Mouse (Mus musculus) thymus, postnatal 25 days (tissue): Measurements from ENCODE around the gene Grip1.

Experiments
- DNase-seq: peaks from one replicate; pipeline ENCODE4 v3.0.0; 2022

The Grip1 gene

DNA sequence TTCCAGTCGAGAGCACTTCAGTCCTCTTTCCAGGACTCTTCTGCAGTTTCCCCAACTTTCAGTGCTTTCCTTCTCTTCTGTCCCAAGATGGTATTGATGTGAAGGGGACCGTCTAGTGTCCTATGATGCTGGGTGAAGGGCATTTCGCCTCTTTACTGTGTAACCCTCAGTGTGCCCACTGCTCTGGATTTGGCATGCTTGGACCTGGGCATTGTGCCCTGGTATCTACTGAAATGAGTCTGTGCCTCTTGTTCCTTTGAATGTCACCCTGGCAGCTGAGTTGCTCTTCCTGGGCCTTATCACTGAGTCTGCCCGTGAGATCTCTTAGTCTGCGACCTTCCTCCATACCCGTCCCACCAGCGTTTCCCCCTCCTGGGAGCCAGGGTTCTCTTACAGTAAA, 9.7 kb downstream of the Grip1 start:
- no peak for DNase-seq

GRCm38 (mm10) chr10:119463793-119464192, 10.2 kb downstream of the Grip1 start:
- DNase-seq = no peak

DNA sequence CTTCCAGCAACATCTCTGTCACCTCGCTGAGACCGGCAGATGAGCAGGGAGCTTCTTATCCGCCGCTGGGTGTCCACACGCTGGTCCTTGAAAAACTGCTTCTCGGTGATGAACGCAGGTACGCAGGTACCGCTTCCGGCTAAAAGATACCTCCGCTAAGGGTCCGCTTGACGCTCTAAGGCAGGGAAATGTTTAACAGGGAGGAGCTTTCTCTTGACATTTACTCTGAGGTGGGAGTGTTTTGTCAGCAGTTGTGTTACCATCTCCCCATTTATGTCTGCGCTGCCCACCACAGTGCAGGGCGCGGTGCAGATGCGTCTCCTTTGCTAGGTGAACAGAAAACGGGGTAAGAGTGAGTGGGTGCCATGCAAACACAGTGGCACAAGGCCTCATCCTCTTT, 14.3 kb downstream of the Grip1 start:
- DNase-seq = no peak

DNA sequence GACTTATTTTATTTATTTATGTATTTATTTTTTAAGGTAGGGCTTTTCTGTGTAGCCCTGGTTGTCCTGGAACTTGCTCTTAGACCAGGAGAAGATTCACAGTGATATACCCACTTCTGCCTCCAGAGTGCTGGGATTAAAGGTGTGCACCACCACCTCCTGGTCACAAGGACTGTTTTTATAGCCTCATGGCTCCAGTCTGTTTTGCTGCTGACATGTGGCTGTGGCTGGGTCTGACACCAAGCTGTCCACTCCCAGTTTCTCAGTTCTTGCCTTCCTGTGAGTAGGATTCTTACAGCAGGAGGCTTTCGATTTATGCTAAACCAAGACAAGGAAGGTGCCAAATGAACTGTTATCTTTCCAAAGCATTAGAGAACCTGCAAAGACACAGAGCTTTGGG, 16.5 kb downstream of the Grip1 start:
- no peak for DNase-seq

- DNase-seq = no peak
Observed at GRCm38 (mm10) chr10:119475166-119475565, 21.5 kb downstream of the Grip1 start.

DNA sequence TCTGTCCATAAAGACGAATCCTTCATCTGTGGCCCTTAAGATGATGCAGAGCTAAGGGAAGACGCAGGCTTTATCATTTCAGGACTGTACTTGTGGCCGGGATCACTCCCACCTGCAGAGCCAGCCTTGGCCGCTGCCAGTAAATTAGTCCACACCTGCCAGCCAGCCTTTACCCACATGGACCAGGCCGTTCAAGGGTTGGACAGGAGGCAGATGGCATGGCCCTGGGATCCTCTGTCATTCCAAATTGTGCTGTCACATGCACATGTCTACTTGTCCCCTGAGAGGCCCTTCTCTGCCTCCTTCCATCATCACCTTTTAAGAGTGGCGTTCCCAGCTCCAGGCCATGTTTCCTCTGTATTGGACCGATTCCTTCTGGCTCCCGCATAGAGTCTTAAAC, 24.0 kb downstream of the Grip1 start:
- no peak for DNase-seq

DNA sequence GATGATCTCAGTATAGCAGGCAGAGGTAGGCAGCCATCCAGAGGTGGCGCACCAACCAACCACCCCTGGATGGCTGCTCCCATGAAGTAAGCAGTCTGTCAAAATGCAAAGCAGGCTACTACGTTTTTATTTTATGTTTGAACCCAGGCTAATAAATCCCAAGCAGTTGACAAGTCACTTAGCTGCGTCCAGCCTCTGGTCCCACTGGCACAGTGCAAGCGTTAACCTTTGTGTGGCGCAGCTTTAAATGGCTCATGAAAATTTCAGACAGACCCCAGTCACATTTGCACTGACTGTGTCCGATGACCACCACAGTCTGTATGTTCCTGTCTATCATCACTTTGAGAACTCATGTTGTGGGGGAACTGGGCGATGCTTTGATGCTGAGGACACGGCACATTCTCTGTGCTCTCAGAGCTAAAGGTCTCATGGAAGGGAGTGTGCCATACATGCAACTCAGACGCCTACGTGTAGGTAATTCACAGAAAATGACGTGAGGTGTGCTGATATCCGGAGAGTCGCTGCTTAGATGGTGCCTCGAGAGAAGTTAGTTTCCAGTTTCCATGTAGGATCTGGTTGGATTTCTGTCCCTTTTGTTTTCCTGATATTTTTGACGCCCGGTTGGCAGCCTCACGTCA, 29.6 kb downstream of the Grip1 start:
- no peak for DNase-seq

GRCm38 (mm10) chr10:119483766-119484165, 30.1 kb downstream of the Grip1 start:
- DNase-seq = no peak

GRCm38 (mm10) chr10:119486936-119487335, 33.3 kb downstream of the Grip1 start:
- DNase-seq = no peak

DNA sequence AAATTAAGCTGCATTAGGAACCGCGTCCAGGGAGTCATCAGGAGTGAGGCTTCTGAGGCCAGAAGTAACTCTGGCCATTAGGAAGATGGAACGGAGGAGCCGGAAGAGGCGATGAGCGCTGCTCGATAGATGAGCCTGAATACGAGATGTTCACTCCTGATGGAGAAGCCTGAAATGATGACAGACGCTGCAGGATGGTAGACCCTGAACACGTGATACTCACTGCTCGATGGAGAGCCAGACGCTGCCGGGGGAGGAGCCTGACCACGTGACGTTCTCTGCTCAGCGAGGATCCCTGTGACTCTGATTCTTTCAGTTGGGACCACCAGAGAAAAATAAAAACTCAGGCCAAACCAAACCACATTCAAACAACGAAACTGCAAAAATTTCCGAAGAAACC, 37.2 kb downstream of the Grip1 start:
- DNase-seq = no peak

GRCm38 (mm10) chr10:119495317-119495716, 41.7 kb downstream of the Grip1 start:
- no peak for DNase-seq

DNA sequence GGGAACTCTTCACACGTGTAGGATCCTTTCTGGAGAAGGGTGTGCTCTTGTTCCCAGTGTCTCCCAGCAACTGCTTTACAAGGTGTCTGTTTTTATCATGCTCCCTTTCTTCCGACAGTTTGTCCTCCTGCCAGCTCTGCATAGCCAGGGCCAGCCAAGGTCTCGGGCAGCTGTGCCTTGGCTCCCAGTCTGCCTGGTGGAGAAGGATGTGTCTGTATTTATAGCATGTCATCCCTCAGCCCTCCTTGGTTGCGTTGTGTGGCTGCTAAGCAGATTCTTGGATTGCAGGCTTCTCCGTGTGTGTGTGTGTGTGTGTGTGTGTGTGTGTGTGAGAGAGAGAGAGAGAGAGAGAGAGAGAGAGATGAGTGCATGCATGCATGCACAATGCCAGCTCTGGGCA, 42.6 kb downstream of the Grip1 start:
- no peak for DNase-seq

GRCm38 (mm10) chr10:119521686-119522085, 68.1 kb downstream of the Grip1 start:
- no peak for DNase-seq

- DNase-seq = no peak
Observed at GRCm38 (mm10) chr10:119525730-119526129, 72.1 kb downstream of the Grip1 start.

DNA sequence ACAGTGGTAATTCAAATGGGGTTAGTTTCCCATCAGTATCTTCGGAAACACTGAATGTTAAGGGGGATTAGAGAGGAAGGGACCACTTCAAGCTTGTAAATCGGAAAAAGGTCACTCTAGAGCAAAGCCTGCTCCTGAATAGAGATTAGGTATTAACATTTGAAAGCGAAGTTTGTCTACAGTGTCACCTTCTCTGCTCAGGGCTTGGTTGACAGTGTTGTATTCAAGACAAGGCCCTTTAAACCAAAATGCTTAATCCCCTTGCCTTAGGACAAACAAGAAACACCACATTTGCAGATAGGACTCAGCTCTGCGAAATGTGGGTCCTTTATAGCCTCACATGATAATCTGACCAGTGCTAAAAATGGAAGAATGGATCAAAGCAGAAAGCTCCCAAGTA, 81.2 kb downstream of the Grip1 start:
- no peak for DNase-seq

DNA sequence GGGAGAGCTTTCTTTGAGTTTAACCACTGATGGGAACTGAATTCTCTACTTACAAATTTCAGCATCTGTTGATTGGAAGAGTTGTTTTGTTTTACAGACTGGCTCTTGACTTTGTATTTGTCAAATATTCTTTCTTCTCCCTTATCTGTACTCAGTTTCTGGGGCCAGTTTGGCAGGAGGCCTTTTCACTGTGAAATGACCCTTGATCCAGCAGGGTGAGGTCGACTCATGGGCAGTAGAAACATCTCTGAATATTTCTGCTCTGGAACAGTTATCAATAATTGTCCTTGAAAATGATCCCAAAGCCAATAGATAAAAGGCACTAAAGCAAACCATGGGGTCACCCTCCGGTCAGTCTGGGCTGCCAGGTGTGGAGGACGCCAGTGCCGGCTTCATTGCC, 88.0 kb downstream of the Grip1 start:
- DNase-seq = no peak

- DNase-seq = no peak
Observed at GRCm38 (mm10) chr10:119543771-119544170, 90.1 kb downstream of the Grip1 start.

GRCm38 (mm10) chr10:119544743-119545142, 91.1 kb downstream of the Grip1 start:
- DNase-seq = no peak

GRCm38 (mm10) chr10:119547875-119548274, 94.2 kb downstream of the Grip1 start:
- DNase-seq = no peak

DNA sequence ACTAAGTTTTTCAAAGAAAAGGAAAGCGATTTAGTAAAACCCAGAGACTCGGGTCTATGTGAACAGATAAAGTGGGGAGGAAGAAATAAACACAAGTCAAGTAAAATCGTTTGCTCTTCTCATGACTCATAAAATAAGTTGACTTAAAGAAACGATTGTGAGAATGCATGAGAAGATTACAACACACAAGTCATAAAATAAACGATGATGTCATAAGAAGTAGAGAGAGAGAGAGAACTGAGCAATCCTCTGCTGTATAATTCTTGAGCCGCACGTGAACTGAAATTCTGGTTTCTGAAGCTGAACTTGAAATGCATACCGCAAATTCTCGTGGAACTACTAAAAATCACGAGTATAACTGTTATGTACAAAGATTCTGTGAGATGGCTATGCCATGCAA, 95.1 kb downstream of the Grip1 start:
- DNase-seq = no peak

- no peak for DNase-seq
Observed at GRCm38 (mm10) chr10:119550630-119551029, 97.0 kb downstream of the Grip1 start.

- no peak for DNase-seq
Observed at GRCm38 (mm10) chr10:119556346-119556745, 102.7 kb downstream of the Grip1 start.

- DNase-seq = no peak
Observed at GRCm38 (mm10) chr10:119558432-119558831, 104.8 kb downstream of the Grip1 start.

- no peak for DNase-seq
Observed at GRCm38 (mm10) chr10:119564862-119565261, 111.2 kb downstream of the Grip1 start.

- no peak for DNase-seq
Observed at GRCm38 (mm10) chr10:119573134-119573533, 119.5 kb downstream of the Grip1 start.

- DNase-seq = no peak
Observed at GRCm38 (mm10) chr10:119575780-119576179, 122.2 kb downstream of the Grip1 start.
